Mouse (Mus musculus): ENCODE results near the gene Hmgn1. TPM values are rescaled to one million over a fixed set of nuclear protein-coding genes. Genes with fewer than 3 reads are reported as not detected.
A peak's percentile ranks its signal among the peaks of the same experiment; 100 is the strongest.
"Not testable (repeated sequence)": the region's sequence is repeated elsewhere in the genome, so short reads cannot be mapped to it uniquely, and the experiment has no call there.

Hmgn1 gene
- total RNA-seq, 2 experiments from 2014 or later: 89.4 to 103 TPM

- no peak for DNase-seq
Observed at GRCm38 (mm10) chr16:96126684-96127171, 801 bp downstream of the Hmgn1 start.

- no peak for DNase-seq
Observed at GRCm38 (mm10) chr16:96120022-96120623, 7.4 kb downstream of the Hmgn1 start.

GRCm38 (mm10) chr16:96114729-96115128, 12.8 kb downstream of the Hmgn1 start:
- DNase-seq: no peak

- no peak for DNase-seq
Observed at GRCm38 (mm10) chr16:96112769-96113168, 14.8 kb downstream of the Hmgn1 start.

- no peak for DNase-seq
Observed at GRCm38 (mm10) chr16:96110655-96111345, 16.7 kb downstream of the Hmgn1 start.

- DNase-seq: no peak
Observed at GRCm38 (mm10) chr16:96109673-96110072, 17.9 kb downstream of the Hmgn1 start.

GRCm38 (mm10) chr16:96103036-96103435, 24.5 kb downstream of the Hmgn1 start:
- DNase-seq: no peak

- DNase-seq: not testable (repeated sequence)
Observed at GRCm38 (mm10) chr16:96097811-96098210, 29.7 kb downstream of the Hmgn1 start.

- no peak for DNase-seq
Observed at GRCm38 (mm10) chr16:96095966-96096365, 31.6 kb downstream of the Hmgn1 start.

- DNase-seq: no peak
Observed at GRCm38 (mm10) chr16:96091515-96092504, 35.7 kb downstream of the Hmgn1 start.

GRCm38 (mm10) chr16:96088120-96088519, 39.4 kb downstream of the Hmgn1 start:
- DNase-seq: peak; percentile 25

- no peak for DNase-seq
Observed at GRCm38 (mm10) chr16:96087436-96087835, 40.1 kb downstream of the Hmgn1 start.

- DNase-seq: no peak
Observed at GRCm38 (mm10) chr16:96087001-96087400, 40.5 kb downstream of the Hmgn1 start.

- DNase-seq: no peak
Observed at GRCm38 (mm10) chr16:96085597-96085996, 41.9 kb downstream of the Hmgn1 start.

GRCm38 (mm10) chr16:96083179-96083646, 44.3 kb downstream of the Hmgn1 start:
- DNase-seq: no peak

- peak; percentile 93 for DNase-seq
Observed at GRCm38 (mm10) chr16:96082301-96083178, 45.0 kb downstream of the Hmgn1 start, which contains the start of gene Brwd1. Brwd1 (minus strand) TSS chr16:96082526.

- DNase-seq: peak; percentile 68
Observed at GRCm38 (mm10) chr16:96081742-96082241, 45.7 kb downstream of the Hmgn1 start.

GRCm38 (mm10) chr16:96081331-96081730, 46.2 kb downstream of the Hmgn1 start:
- peak; percentile 85 for DNase-seq

GRCm38 (mm10) chr16:96080524-96080923, 47.0 kb downstream of the Hmgn1 start:
- no peak for DNase-seq
